ENCODE assay signal across 24 mouse cellular contexts in the genomic region with DNA sequence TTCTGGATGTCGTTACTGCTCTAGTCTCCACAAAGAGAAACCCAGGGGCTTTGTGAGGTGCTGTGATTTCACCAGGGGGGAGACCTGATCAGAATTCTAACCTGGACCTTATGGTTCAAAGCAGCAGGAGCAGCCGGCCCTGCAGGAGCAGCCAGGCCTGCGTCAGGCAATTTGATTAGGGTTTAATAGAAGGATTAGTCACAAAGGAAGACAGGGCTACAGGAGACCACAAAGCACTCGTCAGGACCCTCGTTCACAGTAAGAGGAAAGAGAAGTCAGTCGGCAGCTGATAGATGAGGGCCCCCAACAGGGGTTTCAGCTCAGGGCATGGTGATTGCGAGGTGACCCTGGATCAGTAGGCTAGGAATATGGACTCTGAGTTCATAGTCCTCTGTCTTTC. TPM values are rescaled to one million over a fixed set of nuclear protein-coding genes. Genes with fewer than 3 reads are reported as not detected.
A peak's percentile ranks its signal among the peaks of the same experiment; 100 is the strongest.
DNase-seq lines count a peak whose midpoint lies in the region; ATAC-seq lines count a peak whose summit lies in the region.
"Had no signal": no experiment of that assay in that cellular context is flagged by ENCODE, and none has a peak within 500 bp of the region (broad histone marks: within the 10 kb centered on the region; RNA-seq: fewer than 3 reads in every experiment).

No protein-coding gene starts in this region.

- H3K9me3 ChIP-seq in hindbrain, embryonic 10.5 days: no peaks in the 10 kb centered on the region
- H3K9me3 ChIP-seq in hindbrain, embryonic 13.5 days: no peaks in the 10 kb centered on the region
- H3K9me3 ChIP-seq in midbrain, embryonic 11.5 days (ENCODE audit: control insufficient read depth, low read length): no peaks in the 10 kb centered on the region
- no peaks in the 10 kb centered on the region for H3K9me3 ChIP-seq in midbrain, embryonic 15.5 days
- no peaks in the 10 kb centered on the region for H3K9me3 ChIP-seq in limb, embryonic 10.5 days (replicated peaks)
- H3K9me3 ChIP-seq in midbrain, embryonic 16.5 days (replicated peaks; ENCODE audit: control insufficient read depth, low read length, poor library complexity, severe bottlenecking): no peaks in the 10 kb centered on the region
- H3K9me3 ChIP-seq: heart, embryonic 15.5 days; limb, embryonic 13.5 days; liver, embryonic 13.5 days had no signal

- H3K4me3 ChIP-seq in hindbrain, embryonic 10.5 days: no peak overlapping the region
- no peak overlapping the region for H3K4me3 ChIP-seq in hindbrain, embryonic 13.5 days
- no peak overlapping the region for H3K4me3 ChIP-seq in midbrain, embryonic 11.5 days (ENCODE audit: low read depth, low read length)
- H3K4me3 ChIP-seq in midbrain, embryonic 15.5 days: no peak overlapping the region
- H3K4me3 ChIP-seq in limb, embryonic 10.5 days: no peak overlapping the region
- H3K4me3 ChIP-seq in midbrain, embryonic 16.5 days (ENCODE audit: low read depth, low read length): no peak overlapping the region
- H3K4me3 ChIP-seq: heart, embryonic 15.5 days; layer of hippocampus, adult 2 months; limb, embryonic 13.5 days; liver, embryonic 13.5 days had no signal

- WGBS in hindbrain, embryonic 10.5 days: 20% methylated on average over 7 of the region's 7 CpGs
- WGBS in hindbrain, embryonic 13.5 days: 15% methylated on average over 7 of the region's 7 CpGs
- 10% methylated on average over 7 of the region's 7 CpGs for WGBS in midbrain, embryonic 11.5 days
- 11% methylated on average over 7 of the region's 7 CpGs for WGBS in midbrain, embryonic 15.5 days
- 27% methylated on average over 7 of the region's 7 CpGs for WGBS in limb, embryonic 10.5 days
- 9% methylated on average over 7 of the region's 7 CpGs for WGBS in midbrain, embryonic 16.5 days

- no peak for ATAC-seq in hindbrain, embryonic 13.5 days (ENCODE audit: low FRiP score)
- peak; percentile 50 for ATAC-seq in midbrain, embryonic 11.5 days (ENCODE audit: low FRiP score)
- ATAC-seq in midbrain, embryonic 15.5 days (replicated peaks): no peak
- ATAC-seq in midbrain, embryonic 16.5 days: peak; percentile 26; the same call in 1 of the 2 replicates
- ATAC-seq: activated CD4-positive, CD25-positive, alpha-beta regulatory T cell, adult 4 months; inflammation-experienced regulatory T-cells, adult 6 months had no signal

- H3K9ac ChIP-seq in hindbrain, embryonic 13.5 days: no peak overlapping the region
- H3K9ac ChIP-seq in midbrain, embryonic 11.5 days (ENCODE audit: low read length): peak overlapping the region; percentile 5; the same call in 1 of the 2 replicates
- no peak overlapping the region for H3K9ac ChIP-seq in midbrain, embryonic 15.5 days
- no peak overlapping the region for H3K9ac ChIP-seq in midbrain, embryonic 16.5 days (ENCODE audit: low read depth, low read length)
- H3K9ac ChIP-seq: heart, embryonic 15.5 days; limb, embryonic 13.5 days; liver, embryonic 13.5 days had no signal

- peaks cover 37% of the 10 kb centered on the region for H3K27me3 ChIP-seq in hindbrain, embryonic 10.5 days (ENCODE audit: insufficient read depth, poor library complexity, severe bottlenecking)
- peaks cover 42% of the 10 kb centered on the region for H3K27me3 ChIP-seq in hindbrain, embryonic 13.5 days
- H3K27me3 ChIP-seq in midbrain, embryonic 11.5 days (ENCODE audit: control insufficient read depth, insufficient read depth, low read length): no peaks in the 10 kb centered on the region
- H3K27me3 ChIP-seq in midbrain, embryonic 15.5 days (replicated peaks): no peaks in the 10 kb centered on the region
- H3K27me3 ChIP-seq in limb, embryonic 10.5 days (ENCODE audit: low read depth, poor library complexity, severe bottlenecking): peaks cover 48% of the 10 kb centered on the region
- no peaks in the 10 kb centered on the region for H3K27me3 ChIP-seq in midbrain, embryonic 16.5 days (ENCODE audit: control insufficient read depth, insufficient read depth, low read depth, low read length)
- H3K27me3 ChIP-seq: heart, embryonic 15.5 days; liver, embryonic 13.5 days had no signal

- peak; percentile 6 for DNase-seq in hindbrain, embryonic 10.5 days (ENCODE audit: low spot score)
- DNase-seq in midbrain, embryonic 11.5 days (ENCODE audit: low spot score, missing footprints): peak; percentile 84
- no peak for DNase-seq in limb, embryonic 10.5 days (ENCODE audit: low spot score)
- no peak for DNase-seq in ovary, postnatal 14 days (ENCODE audit: low spot score)
- DNase-seq: adrenal gland, adult 8-10 months; cerebellum, adult 8-10 months; gastrocnemius, postnatal 36 days; layer of hippocampus, postnatal 36 days; liver, embryonic 13.5 days; lung, adult 2 months; lung, postnatal 14 days had no signal

- H3K36me3 ChIP-seq in hindbrain, embryonic 10.5 days: no peaks in the 10 kb centered on the region
- H3K36me3 ChIP-seq in hindbrain, embryonic 13.5 days: no peaks in the 10 kb centered on the region
- no peaks in the 10 kb centered on the region for H3K36me3 ChIP-seq in midbrain, embryonic 11.5 days (ENCODE audit: control insufficient read depth, insufficient read depth, low read length)
- no peaks in the 10 kb centered on the region for H3K36me3 ChIP-seq in midbrain, embryonic 15.5 days (replicated peaks)
- H3K36me3 ChIP-seq in limb, embryonic 10.5 days: no peaks in the 10 kb centered on the region
- no peaks in the 10 kb centered on the region for H3K36me3 ChIP-seq in midbrain, embryonic 16.5 days (ENCODE audit: control insufficient read depth, insufficient read depth, low read length)
- H3K36me3 ChIP-seq: heart, embryonic 15.5 days; limb, embryonic 13.5 days; liver, embryonic 13.5 days had no signal

- H3K4me1 ChIP-seq in hindbrain, embryonic 10.5 days (replicated peaks): peaks cover 33% of the 10 kb centered on the region
- peaks cover 12% of the 10 kb centered on the region for H3K4me1 ChIP-seq in hindbrain, embryonic 13.5 days (replicated peaks)
- peaks cover 15% of the 10 kb centered on the region for H3K4me1 ChIP-seq in midbrain, embryonic 11.5 days (ENCODE audit: control insufficient read depth, insufficient read depth, low read length)
- peaks cover 33% of the 10 kb centered on the region for H3K4me1 ChIP-seq in midbrain, embryonic 15.5 days
- peaks cover 54% of the 10 kb centered on the region for H3K4me1 ChIP-seq in limb, embryonic 10.5 days
- peaks cover 8% of the 10 kb centered on the region; the same call in 1 of the 2 replicates for H3K4me1 ChIP-seq in midbrain, embryonic 16.5 days (ENCODE audit: control insufficient read depth, insufficient read depth, low read length)

- H3K4me2 ChIP-seq in hindbrain, embryonic 13.5 days: no peak overlapping the region
- no peak overlapping the region for H3K4me2 ChIP-seq in midbrain, embryonic 11.5 days
- no peak overlapping the region for H3K4me2 ChIP-seq in midbrain, embryonic 15.5 days
- no peak overlapping the region for H3K4me2 ChIP-seq in midbrain, embryonic 16.5 days (ENCODE audit: low read length)
- H3K4me2 ChIP-seq: heart, embryonic 15.5 days; limb, embryonic 13.5 days; liver, embryonic 13.5 days had no signal

- peak overlapping the region; percentile 50 for H3K27ac ChIP-seq in hindbrain, embryonic 10.5 days
- no peak overlapping the region for H3K27ac ChIP-seq in hindbrain, embryonic 13.5 days
- H3K27ac ChIP-seq in midbrain, embryonic 11.5 days (ENCODE audit: low read depth, low read length): no peak overlapping the region
- H3K27ac ChIP-seq in midbrain, embryonic 15.5 days: no peak overlapping the region
- H3K27ac ChIP-seq in limb, embryonic 10.5 days: peak overlapping the region; percentile 28; the same call in 1 of the 2 replicates
- H3K27ac ChIP-seq in midbrain, embryonic 16.5 days (ENCODE audit: low read length): no peak overlapping the region
- H3K27ac ChIP-seq: heart, embryonic 15.5 days; layer of hippocampus, adult 2 months; limb, embryonic 13.5 days; liver, embryonic 13.5 days had no signal

RNA-seq across cellular contexts. Expression of gene F830045P16Rik, which starts 1.0 kb away (rescaled TPM):
- polyA plus RNA-seq in hindbrain, embryonic 10.5 days (2016; fragmentation: Nextera tagmentation; extraction: Ambion mirVana): not detected in 2 replicates
- polyA plus RNA-seq in hindbrain, embryonic 13.5 days (2015; fragmentation: Nextera tagmentation; extraction: Ambion mirVana): not detected in 2 replicates
- 0.10 TPM in 1 of 2 replicates, not detected in the other for polyA plus RNA-seq in midbrain, embryonic 11.5 days (2014; fragmentation: Nextera tagmentation; extraction: Ambion mirVana)
- polyA plus RNA-seq in midbrain, embryonic 15.5 days (2015; fragmentation: Nextera tagmentation; extraction: Ambion mirVana): not detected in 2 replicates
- not detected in 2 replicates for polyA plus RNA-seq in limb, embryonic 10.5 days (2016; fragmentation: Nextera tagmentation; extraction: Ambion mirVana)
- polyA plus RNA-seq in midbrain, embryonic 16.5 days (2015; fragmentation: Nextera tagmentation; extraction: Ambion mirVana): not detected in 2 replicates
- polyA plus RNA-seq: activated CD4-positive, CD25-positive, alpha-beta regulatory T cell, adult 4 months; C2C12; heart, embryonic 15.5 days; inflammation-experienced regulatory T-cells, adult 6 months; kidney, adult 2 months; liver, embryonic 13.5 days; lung, adult 2 months; neural tube, embryonic 11.5 days; testis, adult 2 months; urinary bladder, adult 2 months had no signal

RNA-seq across cellular contexts. Expression of gene Sirpa, which starts 55.3 kb away (rescaled TPM):
- 19.6 and 20.9 TPM in 2 replicates for polyA plus RNA-seq in hindbrain, embryonic 10.5 days (2016; fragmentation: Nextera tagmentation; extraction: Ambion mirVana)
- 20.8 and 23.1 TPM in 2 replicates for polyA plus RNA-seq in hindbrain, embryonic 13.5 days (2015; fragmentation: Nextera tagmentation; extraction: Ambion mirVana)
- 16.0 and 17.9 TPM in 2 replicates for polyA plus RNA-seq in midbrain, embryonic 11.5 days (2014; fragmentation: Nextera tagmentation; extraction: Ambion mirVana)
- 39.5 and 40.5 TPM in 2 replicates for polyA plus RNA-seq in midbrain, embryonic 15.5 days (2015; fragmentation: Nextera tagmentation; extraction: Ambion mirVana)
- polyA plus RNA-seq in limb, embryonic 10.5 days (2016; fragmentation: Nextera tagmentation; extraction: Ambion mirVana): 10.6 and 11.5 TPM in 2 replicates
- 41.3 and 45.9 TPM in 2 replicates for polyA plus RNA-seq in midbrain, embryonic 16.5 days (2015; fragmentation: Nextera tagmentation; extraction: Ambion mirVana)

Comparison
In these comparisons a context has a peak if more than half of its experiments do, and no peak if none do; other contexts are left out.
1. H3K27ac ChIP-seq: peak in hindbrain, embryonic 10.5 days (single experiment) and limb, embryonic 10.5 days (single experiment); none in hindbrain, embryonic 13.5 days (single experiment), midbrain, embryonic 11.5 days (single experiment), midbrain, embryonic 15.5 days (single experiment) and midbrain, embryonic 16.5 days (single experiment).
2. ATAC-seq: peak in midbrain, embryonic 11.5 days (single experiment) and midbrain, embryonic 16.5 days (single experiment); none in hindbrain, embryonic 13.5 days (single experiment) and midbrain, embryonic 15.5 days (single experiment).
3. DNase-seq: peak in hindbrain, embryonic 10.5 days (single experiment) and midbrain, embryonic 11.5 days (single experiment); none in limb, embryonic 10.5 days (single experiment) and ovary, postnatal 14 days (single experiment).